Mouse (Mus musculus): ENCODE results near the gene Smg8.
"Not testable (repeated sequence)": the region's sequence is repeated elsewhere in the genome, so short reads cannot be mapped to it uniquely, and the experiment has no call there.

Gene Smg8

GRCm38 (mm10) chr11:87086290-87086984 lies at the start of gene Smg8:
TSS of gene Smg8 (minus strand) at chr11:87086774.
- DNase-seq, result peak; percentile 79 to 86

GRCm38 (mm10) chr11:87136233-87136632 lies 49.7 kb upstream of the Smg8 start:
- no peak for DNase-seq

GRCm38 (mm10) chr11:87126824-87127816 lies 40.5 kb upstream of the Smg8 start, which contains the start of gene Trim37:
TSS of gene Trim37 (plus strand) at chr11:87127077.
- peak; percentile 88 to 92 for DNase-seq

- peak in 1 of 2 experiments; percentile 7 for DNase-seq
These were observed 39.8 kb upstream of the Smg8 start for GRCm38 (mm10) chr11:87126281-87126823.

GRCm38 (mm10) chr11:87125562-87125961 lies 39.0 kb upstream of the Smg8 start:
- no peak for DNase-seq

GRCm38 (mm10) chr11:87121864-87122263 lies 35.3 kb upstream of the Smg8 start:
- no peak for DNase-seq

- DNase-seq, result no peak
These were observed 23.8 kb upstream of the Smg8 start for GRCm38 (mm10) chr11:87110172-87110909.

GRCm38 (mm10) chr11:87109519-87110171 lies 23.1 kb upstream of the Smg8 start:
- DNase-seq, result peak; percentile 45 to 51

GRCm38 (mm10) chr11:87108755-87109518 lies 22.4 kb upstream of the Smg8 start, which contains the start of gene Ska2:
TSS of gene Ska2 (plus strand) at chr11:87109234.
- DNase-seq, result peak; percentile 95 to 96

GRCm38 (mm10) chr11:87108409-87108754 lies 21.8 kb upstream of the Smg8 start, which contains the start of gene Prr11:
TSS of gene Prr11 (minus strand) at chr11:87108708.
- DNase-seq, result no peak

GRCm38 (mm10) chr11:87087142-87087541 lies 568 bp upstream of the Smg8 start:
- no peak for DNase-seq

- DNase-seq, result no peak
These were observed 1.1 kb downstream of the Smg8 start for GRCm38 (mm10) chr11:87085461-87085860.

- DNase-seq, result no peak
These were observed 2.9 kb downstream of the Smg8 start for GRCm38 (mm10) chr11:87083712-87084111.

- peak; percentile 91 to 94 for DNase-seq
These were observed 12.6 kb downstream of the Smg8 start, which contains the start of gene Gdpd1 for GRCm38 (mm10) chr11:87073866-87074440. TSS of gene Gdpd1 (minus strand) at chr11:87074062.

GRCm38 (mm10) chr11:87073343-87073865 lies 13.2 kb downstream of the Smg8 start:
- DNase-seq, result peak; percentile 83

- no peak for DNase-seq
These were observed 24.5 kb downstream of the Smg8 start for GRCm38 (mm10) chr11:87062087-87062486.

GRCm38 (mm10) chr11:87060410-87060809 lies 26.2 kb downstream of the Smg8 start:
- DNase-seq, result no peak

GRCm38 (mm10) chr11:87056286-87056685 lies 30.3 kb downstream of the Smg8 start:
- DNase-seq, result no peak

GRCm38 (mm10) chr11:87048900-87049299 lies 37.7 kb downstream of the Smg8 start:
- DNase-seq, result not testable (repeated sequence)

- no peak for DNase-seq
These were observed 39.6 kb downstream of the Smg8 start for GRCm38 (mm10) chr11:87046968-87047367.
